Mouse (Mus musculus) ZHBTc4 (cell line): ENCODE data around the gene Ptprm.

Source experiments
- DNase-seq: peaks from one replicate; pipeline ENCODE4 v3.0.0-alpha.2; 2011; ENCODE audit warnings: low read depth, low spot score

Gene Ptprm

DNA sequence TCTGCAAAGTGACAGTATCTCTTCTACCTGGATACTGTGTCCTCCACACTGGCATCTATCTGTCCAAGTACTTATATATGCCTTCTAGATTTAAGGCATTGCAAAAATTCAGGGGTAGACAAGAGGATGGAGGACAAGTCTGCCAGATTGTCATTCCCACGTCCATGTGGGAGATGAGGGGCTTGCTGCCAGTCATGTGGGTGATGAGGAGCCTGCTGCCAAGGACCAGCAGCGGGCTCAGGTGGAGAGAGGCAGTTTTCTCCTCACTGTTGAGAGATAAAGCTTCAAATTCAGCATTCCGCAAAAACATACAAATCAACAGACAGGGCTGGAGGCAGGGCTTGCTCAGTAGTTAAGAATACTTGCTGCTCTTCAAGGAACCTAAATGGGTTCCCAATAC, 66.8 kb downstream of the Ptprm start:
- no peak for DNase-seq

DNA sequence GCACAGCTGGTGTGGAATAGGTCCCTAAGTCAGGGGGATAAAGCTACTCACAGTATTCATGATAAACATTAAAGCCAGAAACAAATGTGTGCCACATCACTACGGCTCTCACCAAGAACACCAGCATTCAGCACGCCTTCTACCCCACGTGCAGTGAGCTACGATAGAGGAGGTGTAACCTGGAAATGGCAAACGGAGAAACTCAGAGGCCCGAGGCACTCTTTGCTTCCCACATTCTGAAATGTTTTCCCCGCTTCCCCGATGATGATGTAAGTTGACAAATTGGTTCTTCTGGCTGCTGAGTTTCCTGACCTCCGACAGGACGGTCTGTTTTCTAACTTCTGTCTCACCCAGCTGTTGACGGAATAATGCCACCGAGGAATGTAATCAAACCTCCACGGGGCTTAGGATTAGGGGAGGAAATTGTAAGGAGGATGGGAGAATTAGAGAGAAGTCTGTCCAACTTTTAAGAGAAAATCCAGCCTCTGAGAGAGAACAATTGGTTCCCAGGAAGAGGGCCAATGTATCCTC, 72.6 kb downstream of the Ptprm start:
- no peak for DNase-seq

GRCm38 (mm10) chr17:67277124-67277910, 76.9 kb downstream of the Ptprm start:
- DNase-seq: no peak

- DNase-seq: no peak
Measured at GRCm38 (mm10) chr17:67274531-67275094, 79.6 kb downstream of the Ptprm start.

DNA sequence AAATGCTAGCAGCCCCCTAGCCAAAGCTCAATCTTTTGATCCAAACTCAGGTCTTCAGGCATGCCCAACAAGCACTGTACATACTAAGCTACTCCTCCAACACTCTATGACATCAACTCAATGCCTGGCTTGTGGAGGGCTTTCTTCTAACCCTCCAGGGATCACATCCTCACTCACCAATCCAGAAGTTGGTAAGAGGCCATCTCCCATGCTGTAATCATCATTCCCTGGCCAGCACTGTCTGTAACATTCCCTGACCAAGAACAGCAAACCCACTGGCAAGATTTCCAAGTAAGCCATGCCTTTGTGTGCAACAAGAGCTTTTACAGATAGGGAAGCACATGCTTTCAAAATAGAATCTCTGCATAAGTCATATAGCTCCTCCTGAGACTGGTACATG, 81.3 kb downstream of the Ptprm start:
- no peak for DNase-seq

- DNase-seq: no peak
Measured at GRCm38 (mm10) chr17:67268475-67269080, 85.7 kb downstream of the Ptprm start.

DNA sequence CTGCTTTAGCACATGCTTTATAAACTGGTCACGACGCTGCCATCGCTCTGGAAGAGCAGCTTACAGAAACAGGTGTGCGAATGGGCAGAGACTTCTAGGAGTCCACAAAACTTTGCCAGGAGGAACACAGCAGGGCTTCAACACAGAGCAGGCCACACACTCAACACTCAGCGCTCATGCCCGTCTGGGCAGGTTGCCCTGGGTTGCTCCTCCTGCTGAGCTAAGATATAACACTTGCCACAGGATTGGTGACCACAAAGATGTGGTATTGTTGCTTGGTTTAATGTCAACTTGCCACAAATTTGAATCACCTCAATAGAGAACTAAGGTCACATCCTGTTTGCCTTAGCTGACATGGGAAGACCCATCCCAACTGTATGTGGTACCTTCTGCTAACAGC, 88.0 kb downstream of the Ptprm start:
- DNase-seq: no peak

DNA sequence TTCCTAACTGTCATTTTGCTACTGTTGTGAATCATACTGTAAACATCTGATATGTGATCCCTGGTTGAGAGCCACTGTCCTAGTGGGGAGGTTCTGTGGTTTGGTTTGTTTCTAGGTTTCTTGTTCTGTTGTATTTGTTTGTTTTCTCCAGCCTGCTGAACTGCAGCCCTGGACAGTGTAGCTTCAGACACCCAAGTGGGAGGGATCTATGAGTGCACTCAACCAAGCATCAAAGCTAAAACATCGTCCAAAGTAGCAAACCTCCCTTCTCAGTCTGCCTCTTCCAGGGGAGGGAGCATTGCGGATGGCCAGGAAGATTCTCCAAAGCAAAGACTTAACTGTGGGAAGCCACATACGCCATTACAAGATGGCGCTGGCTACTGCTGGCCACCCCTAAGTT, 88.7 kb downstream of the Ptprm start:
- no peak for DNase-seq

- DNase-seq: no peak
Measured at GRCm38 (mm10) chr17:67264716-67265115, 89.5 kb downstream of the Ptprm start.

- no peak for DNase-seq
Measured at GRCm38 (mm10) chr17:67263024-67263423, 91.2 kb downstream of the Ptprm start.

DNA sequence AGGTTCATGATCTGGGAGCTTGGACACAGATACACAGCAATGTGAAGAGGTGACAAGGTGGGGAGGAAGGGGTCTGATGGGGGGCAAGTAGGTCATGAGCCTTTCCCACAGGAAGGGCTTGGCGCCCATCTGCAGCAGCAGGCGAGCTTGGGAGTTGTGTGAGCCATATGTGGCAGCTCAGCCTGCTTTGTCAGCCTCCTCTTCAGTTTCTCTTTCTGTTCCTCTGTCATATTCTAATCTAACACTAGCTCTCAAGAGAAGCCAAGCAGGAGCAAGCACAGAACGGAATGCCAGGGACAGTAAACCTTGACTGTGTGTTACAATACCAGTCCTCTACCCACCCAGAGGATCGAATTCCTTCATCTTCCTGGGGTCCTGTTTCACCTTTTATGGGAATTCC, 94.2 kb downstream of the Ptprm start:
- DNase-seq: no peak

DNA sequence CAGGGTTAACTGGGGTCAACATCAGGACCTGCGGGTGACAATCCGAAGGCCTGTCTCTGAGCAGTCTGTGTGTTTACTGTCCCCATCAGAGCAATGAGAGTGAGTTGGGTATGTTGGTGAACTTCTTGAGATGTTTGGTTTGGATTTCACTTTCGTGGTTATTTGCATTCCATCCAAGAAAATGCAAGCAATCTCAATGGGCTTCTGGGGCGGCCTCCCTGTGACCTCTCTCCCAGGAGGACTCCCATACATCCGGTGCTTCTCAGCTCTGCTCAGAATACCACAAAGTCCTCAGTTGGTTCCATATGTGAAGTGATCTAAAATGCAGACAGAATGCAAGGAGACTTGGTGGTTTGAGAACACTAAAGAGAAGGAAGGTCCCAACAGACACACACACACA, 96.5 kb downstream of the Ptprm start:
- DNase-seq: no peak

DNA sequence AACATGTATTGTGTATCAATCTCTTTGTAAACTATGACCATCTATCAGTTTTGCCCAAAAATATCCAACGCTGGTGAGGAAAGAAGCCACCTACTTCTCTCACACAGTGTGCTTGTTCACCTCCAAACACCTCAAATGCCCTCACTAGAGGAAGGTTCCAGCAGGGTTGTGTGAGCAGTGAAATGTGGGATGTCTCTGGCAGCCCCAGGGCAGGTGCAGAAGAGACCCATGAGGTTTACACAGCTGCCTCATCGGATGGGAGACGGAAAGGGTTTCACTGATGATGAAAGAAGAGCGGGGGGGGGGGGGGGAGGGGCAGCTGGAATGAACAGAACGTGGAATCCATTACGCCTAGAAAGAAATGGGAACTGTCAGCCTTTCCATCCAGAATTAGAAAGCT, 98.1 kb downstream of the Ptprm start:
- no peak for DNase-seq

- no peak for DNase-seq
Measured at GRCm38 (mm10) chr17:67253445-67253844, 100.8 kb downstream of the Ptprm start.

DNA sequence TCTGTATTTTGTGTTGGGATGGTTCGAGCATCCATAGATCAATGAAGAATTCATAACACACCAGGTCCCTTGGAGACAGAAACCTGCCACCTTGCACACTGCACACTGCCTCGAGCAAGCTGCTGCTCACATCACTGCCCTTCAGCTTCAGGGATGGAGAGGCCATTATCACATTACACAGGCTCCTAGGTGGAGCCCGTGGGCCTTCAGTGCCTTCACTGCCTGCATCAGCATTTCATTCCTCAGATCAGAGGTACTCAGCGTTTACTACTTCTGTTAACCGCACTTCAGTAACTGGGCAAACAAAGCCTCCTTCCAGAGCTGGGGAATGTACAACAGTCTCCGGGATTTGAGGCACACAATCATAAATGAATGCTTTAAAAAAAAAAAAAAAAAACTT, 101.3 kb downstream of the Ptprm start:
- no peak for DNase-seq

GRCm38 (mm10) chr17:67245273-67245875, 108.9 kb downstream of the Ptprm start:
- no peak for DNase-seq

GRCm38 (mm10) chr17:67242774-67243495, 111.3 kb downstream of the Ptprm start:
- DNase-seq: peak; percentile 14

DNA sequence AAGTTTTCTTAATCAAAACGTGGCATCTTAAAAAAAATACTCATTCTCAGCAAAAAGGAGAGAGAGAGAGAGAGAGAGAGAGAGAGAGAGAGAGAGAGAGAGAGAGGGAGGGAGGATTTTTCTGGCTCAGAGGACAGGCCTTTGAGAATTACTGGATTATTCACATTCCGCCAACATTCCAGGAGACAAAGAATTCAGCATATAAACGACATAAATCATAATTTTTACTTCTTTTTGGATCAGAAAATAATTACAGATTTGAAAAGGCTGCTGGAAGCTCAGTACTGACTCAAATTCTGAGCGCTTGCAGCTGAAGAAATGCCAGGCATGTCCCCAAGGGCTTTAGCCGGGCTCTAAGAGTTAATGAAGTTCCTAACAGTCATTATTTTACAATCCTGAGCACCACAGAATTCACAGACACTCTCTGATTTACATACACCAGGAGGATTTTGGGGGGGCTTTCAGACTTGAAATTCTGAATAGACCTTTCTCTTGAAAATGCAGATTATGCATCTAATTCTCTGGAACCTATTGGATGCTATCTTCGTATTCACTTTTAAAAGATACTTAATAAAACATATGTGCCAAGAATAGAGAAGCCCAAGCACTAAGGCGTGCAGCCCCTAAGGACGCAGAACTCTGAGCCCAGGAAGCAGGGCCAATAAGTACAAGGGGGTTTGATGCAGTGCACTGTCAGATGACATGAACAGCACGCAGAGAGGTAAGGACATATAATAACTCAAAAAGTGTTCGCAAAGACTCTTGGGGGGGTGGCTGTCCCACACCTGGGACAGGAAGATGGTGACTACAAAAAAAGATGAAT, 112.1 kb downstream of the Ptprm start:
- no peak for DNase-seq

GRCm38 (mm10) chr17:67238866-67239265, 115.4 kb downstream of the Ptprm start:
- no peak for DNase-seq

DNA sequence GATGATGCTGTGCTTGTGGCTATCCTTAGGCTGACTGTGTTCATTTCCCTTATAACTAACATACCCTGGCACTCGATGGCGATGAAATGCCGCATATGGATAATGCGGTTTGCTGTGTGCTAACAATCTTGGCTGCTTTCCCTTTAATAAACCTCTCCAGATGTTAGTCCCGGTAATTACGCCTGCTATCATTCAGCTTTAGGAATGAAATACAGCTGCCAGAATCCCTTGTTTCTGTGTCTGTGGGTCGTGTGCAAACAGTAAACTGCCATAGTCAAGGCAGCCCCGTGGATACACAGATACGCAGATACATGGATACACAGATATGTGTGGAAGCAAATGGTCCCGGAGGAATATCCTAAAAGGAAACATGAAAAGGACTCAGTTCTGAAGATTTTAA, 116.8 kb downstream of the Ptprm start:
- no peak for DNase-seq

- DNase-seq: no peak
Measured at GRCm38 (mm10) chr17:67233063-67233462, 121.2 kb downstream of the Ptprm start.
